Mouse (Mus musculus) lung, adult 2 months (tissue): ENCODE measurements at regions not wholly inside any gene's neighbourhood (a gene's known extent, or its start where the extent isn't known, plus 50 kb on each side); places are given as distances from the start of the nearest gene placed in this dataset.

Experiments
- CTCF ChIP-seq: fragments of 200-500 bp; IDR thresholded peaks from 2 replicates; pipeline ENCODE4 v1.5.1; 2011; ENCODE audit warnings: mild to moderate bottlenecking, low read length, control low read depth; ENCODE audit not compliant: insufficient read depth
- POLR2A ChIP-seq: fragments of 200-500 bp; IDR thresholded peaks from 2 replicates; pipeline ENCODE4 v1.6.1; 2011; ENCODE audit warnings: low read depth, mild to moderate bottlenecking, control low read depth, low read length, borderline replicate concordance; ENCODE audit errors: extremely low read depth

DNA sequence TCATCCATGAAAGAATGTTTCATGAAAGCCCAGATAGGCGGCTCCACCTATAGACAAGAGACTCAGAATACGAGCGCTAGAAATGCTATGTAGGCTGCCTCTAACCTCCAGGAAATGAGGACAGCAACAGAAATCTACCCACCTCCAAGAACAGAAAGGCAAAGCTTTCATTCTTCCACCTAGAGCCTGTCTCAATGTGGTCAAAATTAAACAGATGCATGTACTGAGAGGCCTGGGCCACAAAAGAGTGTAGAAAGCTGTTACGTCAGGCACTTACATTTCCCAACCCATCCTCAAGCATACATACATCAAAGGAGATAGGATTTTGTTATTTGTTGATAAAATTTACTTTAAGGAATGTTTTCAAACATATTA is 225.1 kb upstream of the Prkd1 start:
- no peak for TF ChIP-seq CTCF
- no peak for TF ChIP-seq POLR2A
